Mouse (Mus musculus) heart, postnatal 10 days (tissue): ENCODE data around the gene Fcrl6. TPM values are rescaled to one million over a fixed set of nuclear protein-coding genes. Genes with fewer than 3 reads are reported as not detected.

Experiments used
- DNase-seq, 2 experiments: peaks; one replicate each; pipeline ENCODE4 v3.0.0; 2021
- intact Hi-C: fragments of 180-260 bp; cut with DNase I; formaldehyde crosslinking; loops from one replicate; pipeline ENCODE4 v1.15.1; 2025
- total RNA-seq, 2 experiments: library from RNA; stranded (reverse); gene quantifications; 2 replicates each; pipeline ENCODE4 v1.2.3; 2021

Fcrl6 gene
- total RNA-seq, 2 experiments from 2014 or later, result not detected

DNA sequence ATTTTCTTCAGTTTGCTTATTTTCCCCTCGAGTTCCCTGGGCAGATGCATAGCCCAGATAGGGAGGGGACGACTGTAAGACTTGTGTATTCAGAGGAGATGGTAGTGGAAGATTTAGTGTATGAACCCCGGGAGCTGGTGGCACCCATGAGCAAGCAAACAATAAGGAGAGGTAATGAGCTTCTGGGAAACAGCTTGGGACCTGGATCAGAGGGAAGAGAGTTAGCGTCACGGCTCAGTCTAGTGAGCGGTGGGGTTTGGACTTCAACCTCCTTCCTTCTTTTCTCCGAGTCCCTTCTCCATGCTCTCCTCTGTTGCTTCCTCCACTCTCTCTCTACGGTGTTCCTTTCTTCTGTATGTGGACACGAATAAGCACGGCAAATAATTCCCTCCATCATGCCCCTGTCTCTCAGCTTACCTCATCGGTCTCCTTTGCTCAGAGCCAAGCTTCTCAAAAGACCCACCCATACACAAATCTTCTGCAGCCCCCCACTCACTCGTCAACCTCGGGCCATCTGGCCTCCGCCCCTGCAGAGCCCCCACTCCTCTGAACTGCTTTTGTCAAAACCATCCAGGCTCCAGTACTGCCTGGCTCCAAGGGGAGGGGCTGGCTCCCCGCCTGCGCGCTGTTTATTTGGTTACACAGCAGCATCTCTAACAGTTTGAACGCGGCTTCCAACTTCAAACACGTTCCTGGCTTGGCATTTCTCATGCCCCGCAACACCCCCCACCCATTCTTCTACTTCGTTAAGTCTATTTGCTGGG is 14.4 kb upstream of the Fcrl6 start:
- intact Hi-C loops, result loop anchor here (5.0 kb wide), 1 partner anchor 204 kb away; no protein-coding TSS in a partner anchor
- DNase-seq, result no peak

DNA sequence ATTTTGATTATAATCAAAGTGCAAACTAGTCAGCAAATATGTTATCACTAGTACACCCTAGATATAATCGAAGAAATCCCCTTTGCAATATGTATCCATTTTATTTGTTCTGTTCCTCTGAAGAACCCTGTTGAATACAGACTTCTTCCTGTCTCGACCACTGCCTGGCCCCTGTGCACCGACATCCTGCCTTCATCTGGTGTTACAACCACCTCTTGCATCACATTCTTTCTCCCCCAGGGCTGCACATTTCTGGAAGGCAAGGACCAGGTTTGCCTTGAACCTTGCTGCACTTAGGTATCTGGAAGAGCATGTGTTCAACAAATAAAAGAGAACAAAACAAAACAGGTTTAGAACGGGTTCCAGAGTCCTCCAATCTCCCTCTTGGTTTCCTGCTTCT is 13.1 kb upstream of the Fcrl6 start:
- intact Hi-C loops, result loop anchor here (5.0 kb wide), 1 partner anchor 203 kb away; no protein-coding TSS in a partner anchor

DNA sequence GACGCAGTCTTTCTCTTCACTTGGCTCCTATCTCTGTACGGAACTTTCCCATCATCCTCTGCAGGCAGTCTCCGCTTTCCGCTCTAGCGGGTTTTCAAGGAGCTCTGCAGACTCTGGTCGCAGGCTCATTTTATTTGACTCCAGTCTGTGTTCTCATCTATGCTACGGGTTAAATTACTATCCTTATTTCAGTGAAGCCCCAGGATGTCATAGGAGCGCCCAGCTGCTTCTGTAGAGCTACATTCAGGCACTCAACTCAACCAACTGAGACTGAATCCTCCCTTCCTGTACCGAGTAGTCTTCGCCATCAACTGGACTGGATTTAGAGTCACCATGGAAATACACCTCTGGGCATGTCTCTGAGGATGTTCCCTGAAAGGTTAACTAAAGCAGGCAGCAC is 12.3 kb upstream of the Fcrl6 start:
- DNase-seq, result no peak
- intact Hi-C loops, result loop anchor here (5.0 kb wide), 2 partner anchors 52 to 202 kb away; no protein-coding TSS in a partner anchor

More for the DNA sequence above, 13.1 kb upstream of the Fcrl6 start:
- no peak for DNase-seq

DNA sequence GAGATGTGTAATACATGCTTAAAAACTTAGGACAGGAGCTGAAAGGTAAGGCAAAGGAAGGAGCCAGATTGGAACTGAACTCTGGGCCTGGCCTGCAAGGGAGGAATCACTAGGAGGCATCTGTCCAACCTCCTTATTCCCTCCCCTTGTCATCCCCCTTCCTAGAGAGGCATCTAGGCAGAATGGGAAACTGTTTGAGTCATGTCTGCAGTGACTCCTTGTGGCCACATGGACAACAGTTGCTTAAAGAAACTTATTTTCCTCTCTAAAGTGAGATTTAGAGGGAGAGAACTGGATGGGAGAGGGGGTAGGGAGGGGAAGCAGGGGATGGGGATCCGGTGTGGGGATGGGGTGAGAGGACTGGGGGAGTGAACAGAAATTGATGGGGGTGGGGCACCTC is 10.4 kb upstream of the Fcrl6 start:
- intact Hi-C loops, result loop anchor here (1.0 to 5.0 kb wide), 2 partner anchors 50 to 84 kb away; no protein-coding TSS in a partner anchor
- peak; percentile 16 to 26 for DNase-seq

DNA sequence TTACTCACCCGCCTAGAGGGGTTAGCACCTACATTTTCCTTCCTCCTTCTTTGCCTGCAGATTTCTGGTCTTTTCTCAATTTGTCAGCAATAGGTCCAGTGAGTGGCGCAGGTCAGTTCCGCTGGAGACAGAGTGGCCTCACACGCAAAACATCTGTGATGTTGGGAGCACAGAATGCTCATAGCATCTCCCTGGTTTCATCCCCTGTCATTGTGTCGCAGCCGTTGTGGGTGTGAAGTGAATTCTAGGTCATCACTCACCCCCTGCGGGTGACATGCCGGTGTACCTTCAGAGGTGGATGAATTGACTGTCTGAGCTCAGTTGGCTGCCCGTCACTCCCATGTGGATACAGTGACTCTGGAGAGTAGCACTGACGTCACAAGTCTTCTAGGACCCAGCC is 9.0 kb upstream of the Fcrl6 start:
- intact Hi-C loops, result loop anchor here (5.0 kb wide), 1 partner anchor 49 kb away; no protein-coding TSS in a partner anchor
- DNase-seq, result no peak

DNA sequence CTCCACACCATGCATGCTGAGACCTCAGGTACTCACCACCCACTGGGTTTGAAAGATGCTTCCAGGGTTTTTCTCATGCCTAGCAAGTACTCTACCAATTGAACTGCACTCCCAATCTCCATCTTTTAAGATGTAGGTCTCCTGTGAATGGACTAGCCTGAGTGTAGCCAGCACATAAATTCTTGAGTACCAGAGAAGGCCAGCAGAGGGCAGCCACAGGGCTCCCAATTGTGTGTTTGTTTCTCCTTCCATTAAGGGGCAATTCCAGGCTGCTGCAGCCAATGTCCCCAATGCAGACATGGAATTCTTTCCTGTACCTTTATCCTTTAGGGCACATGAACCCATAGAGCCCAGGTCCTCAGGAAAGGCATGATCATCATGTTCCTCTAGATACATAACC is 7.9 kb downstream of the Fcrl6 start:
- intact Hi-C loops, result no loop called here
- DNase-seq, result peak; percentile 39 to 67

DNA sequence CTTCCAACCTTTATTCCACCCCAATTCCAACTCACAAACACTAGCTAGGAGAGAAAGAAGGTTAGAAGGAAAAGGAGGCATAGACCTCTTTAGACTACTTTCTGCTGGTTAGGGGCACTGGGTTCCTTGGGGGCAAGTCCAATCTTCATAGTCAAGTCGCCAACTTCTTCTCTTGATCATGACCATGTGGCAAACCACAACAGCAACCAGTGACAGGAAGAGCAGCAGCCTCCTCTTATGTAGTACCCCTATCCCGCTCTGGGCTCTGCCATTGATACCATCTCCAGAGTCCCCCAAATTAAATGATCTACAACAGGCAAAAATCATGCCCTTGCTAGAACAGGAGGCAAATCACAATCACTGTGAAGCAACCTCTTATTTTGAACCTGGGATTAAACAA is 8.4 kb downstream of the Fcrl6 start:
- no peak for DNase-seq
- intact Hi-C loops, result no loop called here

DNA sequence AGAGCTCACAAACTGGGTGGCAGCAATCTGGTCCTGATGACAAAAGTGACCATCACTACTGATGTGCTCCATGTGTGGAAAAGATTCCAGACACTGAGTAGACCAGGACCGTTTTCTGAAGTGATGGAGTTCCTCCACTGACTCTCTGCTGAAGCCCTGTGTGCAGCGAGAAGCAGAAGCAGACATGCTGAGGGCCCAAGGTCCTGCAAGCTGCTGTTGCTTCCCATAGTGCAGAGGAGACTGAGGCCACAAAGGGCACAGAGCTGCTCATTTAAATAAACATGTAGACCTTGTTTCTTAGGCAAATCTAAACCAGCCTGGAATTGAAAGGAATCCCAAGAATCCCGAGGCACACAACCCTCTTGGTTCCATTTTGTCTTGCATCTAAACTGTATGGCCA is 9.0 kb downstream of the Fcrl6 start:
- intact Hi-C loops, result no loop called here
- DNase-seq, result no peak

DNA sequence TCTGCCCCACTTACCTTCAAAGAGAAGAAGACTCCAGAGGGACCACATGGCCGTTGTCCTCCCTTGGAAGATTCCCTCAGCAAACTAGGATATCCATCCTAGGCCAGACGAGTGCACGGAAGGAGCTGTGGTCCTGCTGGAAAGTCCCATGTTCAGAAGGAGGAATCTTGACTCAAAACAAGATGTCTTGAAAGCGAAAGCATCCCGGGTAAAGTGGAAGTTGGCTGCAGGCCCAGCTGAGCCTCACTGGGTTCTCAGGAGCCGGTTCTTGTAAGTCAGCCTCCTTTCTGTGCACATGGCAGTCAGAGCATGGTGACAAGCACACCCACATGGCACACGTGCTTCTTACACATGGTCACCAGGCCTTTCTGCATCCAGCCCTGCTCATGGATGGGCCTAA is 12.0 kb downstream of the Fcrl6 start, which contains the start of gene Slamf8:
Gene Slamf8, minus strand, starts transcription at position 184 of the 400 bp plus-strand sequence.
- DNase-seq, result peak; percentile 32 to 38
- intact Hi-C loops, result no loop called here

DNA sequence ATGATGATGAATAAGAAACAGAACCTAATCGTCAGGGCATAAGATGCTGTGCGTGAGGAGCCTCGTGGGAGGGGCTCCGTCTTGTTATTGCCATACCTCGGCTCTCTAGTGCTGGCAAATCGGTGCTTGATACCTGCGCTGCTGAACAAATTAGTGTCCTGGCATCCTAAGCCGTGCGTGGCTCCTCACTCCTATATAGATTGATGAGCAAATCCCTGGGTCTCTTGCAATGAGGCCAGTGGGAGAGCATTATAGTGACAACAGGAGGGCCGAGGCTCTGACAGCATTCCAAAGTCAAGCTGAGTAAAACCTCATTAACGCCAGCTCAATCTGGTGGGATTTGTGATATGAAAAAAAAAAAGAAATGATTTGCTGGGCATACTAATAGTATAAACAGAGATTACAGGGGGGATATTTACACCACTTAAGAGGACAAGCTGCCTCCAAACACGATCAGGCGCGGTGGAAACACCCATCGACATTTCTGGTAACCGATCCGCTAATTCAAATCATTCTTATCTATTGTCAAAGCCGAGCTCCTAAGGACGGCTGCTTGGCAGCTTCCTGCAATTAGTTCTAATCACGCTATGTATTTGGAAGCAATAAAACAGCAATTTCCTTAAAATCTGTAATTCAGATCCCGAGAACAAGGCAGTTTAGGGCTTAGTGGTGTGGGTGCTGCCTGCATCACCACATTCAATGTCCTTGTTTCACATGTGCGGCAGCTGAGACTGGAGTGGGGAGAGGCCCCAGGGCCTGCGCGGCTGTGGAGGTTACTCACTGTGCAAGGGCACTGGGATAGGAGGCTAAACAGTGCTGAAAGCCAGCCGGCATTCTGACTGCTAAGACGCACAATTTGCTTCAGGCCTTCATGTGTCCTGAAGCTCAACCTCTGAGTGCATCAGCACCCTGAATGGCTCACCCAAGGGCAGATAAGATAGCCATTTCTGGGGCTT is 16.5 kb downstream of the Fcrl6 start:
- no peak for DNase-seq
- intact Hi-C loops, result no loop called here

DNA sequence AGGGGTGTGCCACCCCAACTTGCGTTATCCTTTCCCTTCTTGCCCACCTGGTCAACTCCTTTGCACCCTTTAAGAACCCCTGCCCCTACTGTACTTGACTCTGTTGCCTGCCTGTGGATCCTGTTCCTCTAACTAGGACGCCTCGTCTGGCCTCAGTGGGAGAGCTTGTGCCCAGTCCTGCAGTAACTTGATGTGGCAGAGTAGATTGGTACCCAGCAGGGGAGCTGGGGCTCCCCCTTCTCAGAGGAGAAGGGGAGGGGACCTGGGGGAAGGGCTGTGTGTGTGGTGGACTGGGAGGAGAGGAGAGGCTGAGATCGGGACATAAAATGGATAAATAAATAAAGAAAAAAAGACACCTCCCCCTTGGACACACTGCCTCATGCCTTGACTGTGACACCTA is 17.3 kb downstream of the Fcrl6 start:
- DNase-seq, result no peak
- intact Hi-C loops, result no loop called here

DNA sequence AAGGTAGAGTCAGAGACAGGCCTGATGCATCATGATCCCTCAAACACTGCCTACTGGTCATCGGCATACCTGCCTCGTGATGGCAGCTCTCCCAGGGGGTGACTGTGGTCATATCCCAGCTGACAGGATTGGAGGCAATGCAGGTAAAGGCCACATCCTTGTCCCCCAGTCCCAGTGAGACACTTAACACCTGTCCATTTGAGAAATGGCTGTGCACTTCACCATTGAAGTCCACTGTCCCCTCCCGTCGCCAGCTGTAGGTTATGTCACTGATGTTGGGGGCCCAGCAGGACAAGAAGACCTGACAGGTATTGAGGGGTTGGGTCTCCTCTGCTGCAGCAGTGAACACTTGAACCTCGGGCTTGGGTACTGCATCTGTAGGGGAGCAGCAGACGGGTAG is 18.1 kb downstream of the Fcrl6 start:
- intact Hi-C loops, result no loop called here
- no peak for DNase-seq

DNA sequence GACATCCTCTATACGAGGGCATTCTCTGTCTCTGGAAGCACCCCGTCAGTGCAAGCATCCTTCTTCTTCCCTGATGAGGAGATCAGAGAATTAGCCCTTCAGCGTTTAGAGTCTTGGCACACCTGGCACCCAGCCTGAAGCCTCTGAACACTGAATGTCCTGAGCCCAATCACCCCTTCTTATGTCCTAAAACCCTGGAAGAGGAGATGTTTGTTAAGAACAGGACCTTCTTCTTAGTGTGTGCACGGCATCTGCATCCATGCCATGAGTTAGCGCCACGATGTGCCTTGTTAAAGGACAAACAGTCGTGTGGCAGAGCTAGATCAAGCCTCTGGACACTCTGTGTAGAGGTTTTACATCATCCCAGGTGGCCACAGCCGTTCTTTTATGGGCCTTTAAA is 19.9 kb downstream of the Fcrl6 start:
- intact Hi-C loops, result no loop called here
- DNase-seq, result no peak

DNA sequence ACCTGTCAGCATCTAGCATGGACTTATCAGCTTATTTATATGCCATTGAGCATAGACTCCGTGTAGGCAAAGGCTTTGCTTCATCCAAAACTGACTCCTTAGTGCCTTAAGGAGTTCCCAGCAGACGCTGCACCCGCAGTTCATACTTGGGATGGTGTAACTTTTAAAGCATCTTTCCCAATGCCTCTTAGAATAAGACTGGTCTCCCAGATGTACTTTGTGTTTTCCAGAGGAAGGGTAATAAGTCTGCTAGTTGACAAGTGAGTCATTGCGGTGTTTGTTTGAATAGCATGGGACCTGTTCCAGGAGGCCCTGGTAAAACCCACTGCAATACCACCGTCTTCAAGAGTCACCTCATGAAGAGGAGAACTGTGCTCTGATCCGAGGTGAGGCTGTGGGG is 22.2 kb downstream of the Fcrl6 start:
- intact Hi-C loops, result no loop called here
- DNase-seq, result no peak

DNA sequence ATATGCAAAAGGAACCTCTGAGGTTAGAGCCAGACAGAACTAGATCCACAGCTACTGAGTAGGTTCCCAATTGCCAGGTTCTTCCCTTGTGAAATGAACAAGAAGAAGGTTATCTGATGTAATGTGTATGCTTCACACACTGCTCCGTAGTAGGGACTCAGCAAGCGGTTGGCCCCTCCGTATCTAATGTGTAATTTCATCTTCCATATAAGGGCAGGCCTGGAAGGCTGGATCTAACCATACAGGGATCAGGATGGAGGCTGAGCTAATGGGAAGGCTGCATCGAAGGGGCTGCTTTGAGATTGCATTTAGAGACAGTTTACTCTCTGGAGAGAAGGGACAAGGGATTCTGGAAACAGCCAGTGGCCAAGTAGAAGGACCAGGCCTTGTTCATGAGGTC is 34.6 kb downstream of the Fcrl6 start:
- intact Hi-C loops, result no loop called here
- no peak for DNase-seq

DNA sequence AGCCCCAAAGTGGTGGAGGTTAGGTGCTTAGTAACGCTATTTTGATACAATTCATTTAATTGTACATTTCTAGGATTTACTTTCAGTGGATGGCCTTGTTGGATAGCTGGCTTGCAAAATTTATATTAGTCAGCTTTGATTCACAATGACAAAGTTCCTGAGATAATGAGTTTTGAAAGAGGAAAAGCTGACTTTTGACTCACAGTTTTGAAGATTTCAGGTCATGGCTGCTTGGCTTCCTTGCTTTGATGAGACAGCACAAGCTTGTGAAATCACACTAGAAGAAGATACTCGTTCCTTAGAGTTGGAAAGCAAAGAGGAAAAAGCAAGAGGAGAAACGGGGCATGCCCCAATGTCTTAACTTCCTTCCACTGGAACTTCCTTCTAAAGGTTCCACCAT is 36.2 kb downstream of the Fcrl6 start:
- no peak for DNase-seq
- intact Hi-C loops, result no loop called here

DNA sequence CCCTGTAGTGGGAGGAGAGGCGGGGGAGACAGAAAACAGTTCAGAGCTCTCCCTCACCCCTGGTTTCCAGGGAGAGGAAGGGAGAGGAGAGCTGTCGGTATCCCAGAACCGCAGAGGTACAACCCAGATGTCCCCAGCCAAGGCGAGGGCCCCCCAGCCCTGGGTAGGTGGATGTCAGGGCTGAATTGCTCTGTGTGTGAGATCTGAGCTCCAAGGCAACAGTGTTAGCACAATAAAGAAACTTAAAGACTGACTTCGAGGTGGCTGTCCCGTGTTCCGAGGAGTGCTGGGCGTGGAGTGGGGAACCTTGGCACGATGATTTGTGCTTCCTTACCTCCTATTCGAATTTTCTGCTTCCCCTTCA is 38.9 kb downstream of the Fcrl6 start:
- intact Hi-C loops, result loop anchor here (1.0 to 5.0 kb wide), 2 partner anchors 35 to 49 kb away; no protein-coding TSS in a partner anchor
- DNase-seq, result no peak

DNA sequence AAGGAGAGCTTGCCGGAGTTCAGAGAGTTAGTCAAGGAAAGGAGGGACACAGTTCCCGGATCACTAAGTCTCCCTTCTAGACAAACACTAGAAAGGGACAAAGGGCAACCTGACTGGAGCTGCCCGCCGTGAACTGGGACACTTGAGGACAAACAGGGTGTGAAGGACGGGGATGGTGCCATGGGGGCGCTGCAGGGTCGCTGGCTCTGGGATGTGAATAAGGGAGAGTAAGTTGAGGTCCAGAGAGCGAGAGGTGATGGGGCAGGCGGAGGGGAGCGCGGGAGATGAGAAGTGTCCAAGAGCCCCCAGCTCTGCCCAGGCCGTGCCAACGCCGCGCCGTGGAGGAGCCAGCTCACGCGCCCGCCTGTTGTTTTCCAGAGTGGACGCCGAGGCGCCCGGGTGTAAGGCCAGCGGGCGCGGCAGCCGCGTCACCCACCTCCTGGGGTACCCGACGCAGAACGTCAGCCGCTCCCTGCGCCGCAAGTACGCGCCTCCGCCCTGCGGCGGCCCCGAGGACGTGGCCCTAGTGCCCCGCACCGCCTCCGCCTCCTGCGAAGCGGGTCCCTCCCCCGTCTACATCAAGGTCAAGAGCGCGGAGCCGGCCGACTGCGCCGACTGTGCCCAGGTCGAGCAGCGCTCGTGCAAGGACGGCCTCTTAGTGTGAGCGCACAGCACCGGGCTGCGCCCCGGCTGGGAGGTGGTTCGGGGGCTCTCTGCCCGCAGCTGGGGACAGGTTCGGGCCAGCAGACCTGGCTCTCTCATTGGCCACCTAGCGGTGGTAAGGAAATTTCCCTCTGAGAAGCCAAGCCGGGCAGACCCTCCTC is 39.5 kb downstream of the Fcrl6 start:
- intact Hi-C loops, result loop anchor here (1.0 to 5.0 kb wide), 2 partner anchors 35 to 49 kb away; no protein-coding TSS in a partner anchor
- peak; percentile 80 to 84 for DNase-seq

DNA sequence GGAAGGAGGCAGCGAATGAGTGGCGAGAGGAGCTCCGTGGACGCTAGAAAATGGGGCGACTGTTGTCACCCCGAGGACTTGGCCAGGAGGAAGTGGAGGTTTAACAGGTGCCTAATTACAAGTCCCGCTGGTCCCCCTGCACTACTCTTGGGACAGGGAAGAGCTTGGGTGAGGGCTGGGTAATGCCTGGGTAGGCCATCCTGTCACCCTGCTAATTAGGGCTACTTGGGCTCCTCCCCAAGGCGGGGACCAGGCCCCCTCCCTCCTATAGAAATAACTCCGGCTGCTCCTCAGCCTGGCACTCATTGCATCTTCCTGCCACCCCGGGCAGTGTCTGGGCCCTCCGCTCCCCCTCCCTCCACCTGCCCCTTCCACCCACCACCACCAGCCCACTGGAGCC is 46.7 kb downstream of the Fcrl6 start, which contains the start of gene Vsig8:
Gene Vsig8, plus strand, starts transcription at position 301 of the 400 bp plus-strand sequence.
- DNase-seq, result no peak
- intact Hi-C loops, result no loop called here

DNA sequence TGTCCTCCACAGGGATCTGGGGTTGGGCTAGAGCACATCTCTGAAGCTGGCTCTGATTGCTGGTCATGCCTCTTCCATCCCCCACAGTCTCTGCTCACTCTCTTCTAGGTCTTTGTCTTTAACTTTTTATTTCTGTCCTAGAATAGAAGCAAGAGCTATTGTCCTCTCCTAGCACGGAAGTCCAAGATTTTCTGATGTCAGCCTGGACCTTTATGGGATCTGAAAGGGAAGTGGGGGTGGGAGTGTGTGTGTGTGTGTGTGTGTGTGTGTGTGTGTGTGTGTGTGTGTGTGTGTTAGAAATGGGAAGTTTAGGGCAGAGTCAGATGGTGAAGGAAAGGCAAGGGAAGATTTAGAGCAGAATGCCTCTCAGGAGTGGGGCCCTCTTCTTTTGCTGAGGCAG is 49.7 kb downstream of the Fcrl6 start:
- peak in 1 of 2 experiments; percentile 38 for DNase-seq
- intact Hi-C loops, result no loop called here
